Mouse (Mus musculus) naive thymus-derived CD4-positive, alpha-beta T cell, adult 2 months (primary cell): ENCODE results near the gene Clhc1.
"Not testable (repeated sequence)": the region's sequence is repeated elsewhere in the genome, so short reads cannot be mapped to it uniquely, and the experiment has no call there.

Experiments used
- DNase-seq: peaks from one replicate; pipeline ENCODE4 v3.0.0-alpha.2; 2011; ENCODE audit warnings: low read depth

Clhc1 gene

DNA sequence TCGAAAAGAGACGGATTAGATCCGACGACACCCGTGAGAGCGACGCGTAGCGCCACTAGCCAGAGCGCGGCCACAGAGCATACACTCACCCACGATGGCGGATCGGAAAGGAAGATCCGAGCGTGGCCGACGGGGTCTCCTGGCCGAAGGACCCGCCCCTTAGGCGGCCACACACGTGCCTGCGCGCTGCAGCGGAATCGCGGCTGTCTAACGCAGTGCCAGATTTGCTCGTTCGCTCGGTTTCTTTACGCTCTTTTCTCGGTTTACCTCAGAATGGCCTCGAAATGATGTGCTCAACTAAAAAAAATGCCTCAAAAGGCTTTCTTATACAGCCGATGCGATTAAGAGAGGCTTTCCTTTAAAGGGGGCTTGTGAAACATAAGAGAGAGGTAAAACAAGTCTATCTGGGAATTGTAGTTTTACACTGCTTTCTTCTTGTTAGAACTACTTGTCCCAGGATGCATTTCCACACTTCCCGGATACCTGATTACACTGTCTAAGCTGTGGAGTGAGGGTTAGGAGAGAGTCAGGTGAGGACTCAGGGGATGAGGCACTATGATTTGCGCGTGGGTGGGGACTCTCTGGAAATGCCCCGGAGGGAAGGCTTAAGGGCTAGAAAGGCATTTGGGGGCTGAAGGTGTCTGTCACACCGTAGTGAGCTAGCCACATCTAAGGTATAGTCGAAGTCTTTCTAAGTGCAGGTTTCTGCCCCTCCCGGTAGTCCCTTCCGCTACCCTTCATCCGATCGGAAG lies at the start of gene Clhc1, which contains the start of gene Rps27a:
Gene Clhc1, plus strand, starts transcription at position 199 of the 752 bp plus-strand sequence.
Gene Rps27a, minus strand, starts transcription at position 358 of the 752 bp plus-strand sequence.
- peak; percentile 97 for DNase-seq

DNA sequence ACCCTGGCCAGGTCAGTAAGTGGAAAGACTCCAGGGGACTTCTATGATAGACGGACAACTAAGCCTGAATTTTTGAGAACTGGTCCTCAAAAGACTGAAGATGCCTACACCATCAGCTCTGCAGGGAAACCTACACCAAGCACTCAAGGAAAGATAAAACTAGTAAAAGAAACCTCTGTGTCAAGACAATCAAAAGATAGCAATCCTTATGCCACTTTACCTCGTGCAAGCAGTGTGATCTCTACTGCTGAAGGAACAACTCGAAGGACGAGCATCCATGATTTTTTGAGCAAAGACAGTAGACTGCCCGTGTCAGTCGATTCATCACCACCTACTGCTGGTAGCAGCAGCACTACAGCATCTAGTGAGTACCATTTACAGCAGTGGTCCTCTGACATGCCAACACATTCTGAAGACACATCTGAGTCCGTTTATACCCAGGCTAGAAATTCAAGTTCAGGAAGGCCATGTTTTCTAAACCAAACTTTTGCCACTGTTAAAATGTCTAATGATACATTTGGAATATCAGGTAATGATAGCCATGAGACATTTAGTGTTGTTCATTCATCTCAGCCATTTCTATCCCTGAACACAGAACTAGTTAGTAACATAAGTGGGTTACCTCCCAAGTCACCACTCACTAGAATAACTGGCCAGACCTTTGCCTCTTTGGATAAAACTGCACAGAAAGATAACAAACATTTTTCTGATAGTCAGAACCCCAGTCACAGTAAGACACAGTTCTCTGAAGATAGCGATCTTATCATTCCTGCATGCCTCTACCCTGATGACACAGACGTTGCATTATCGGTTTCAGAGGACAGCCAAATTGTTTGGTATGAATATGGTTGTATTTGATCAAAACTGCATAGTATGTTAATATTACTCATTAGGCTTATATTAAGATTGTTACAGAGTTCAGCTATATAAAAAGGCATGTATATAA lies 43.5 kb upstream of the Clhc1 start:
- no peak for DNase-seq

DNA sequence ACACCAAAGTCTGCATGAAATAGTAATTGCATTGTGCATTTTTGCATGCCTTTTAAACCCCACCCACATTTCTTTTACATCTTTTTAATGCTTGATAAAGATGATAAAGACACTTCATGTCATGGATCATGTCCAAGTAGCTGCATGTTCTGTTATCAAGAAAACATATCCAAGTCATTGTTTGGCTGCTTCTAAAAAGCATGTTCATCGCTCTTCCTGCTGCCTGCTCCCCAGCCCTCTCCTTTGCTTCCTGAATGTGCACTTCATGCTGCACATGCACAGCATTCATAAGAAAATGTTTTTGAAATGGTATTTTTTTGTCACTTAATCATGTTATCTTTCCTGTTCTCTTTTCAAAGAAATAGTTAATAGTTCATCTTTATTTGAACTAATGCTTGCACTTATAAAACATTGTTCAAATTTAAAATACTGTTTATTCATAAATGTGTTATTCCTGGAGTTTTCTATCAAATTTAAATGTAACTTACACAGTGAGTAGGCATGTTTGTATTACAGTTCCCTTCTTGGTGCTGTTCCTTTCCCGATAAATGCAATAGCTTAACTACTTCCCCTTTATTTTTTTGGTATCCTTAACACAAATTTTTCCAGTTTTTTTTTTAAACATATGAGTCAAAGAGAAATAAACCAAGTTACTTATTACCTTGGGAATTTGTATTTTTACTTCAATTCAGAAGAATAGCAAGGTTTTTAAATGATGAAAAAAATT lies 42.7 kb upstream of the Clhc1 start:
- DNase-seq, result no peak

DNA sequence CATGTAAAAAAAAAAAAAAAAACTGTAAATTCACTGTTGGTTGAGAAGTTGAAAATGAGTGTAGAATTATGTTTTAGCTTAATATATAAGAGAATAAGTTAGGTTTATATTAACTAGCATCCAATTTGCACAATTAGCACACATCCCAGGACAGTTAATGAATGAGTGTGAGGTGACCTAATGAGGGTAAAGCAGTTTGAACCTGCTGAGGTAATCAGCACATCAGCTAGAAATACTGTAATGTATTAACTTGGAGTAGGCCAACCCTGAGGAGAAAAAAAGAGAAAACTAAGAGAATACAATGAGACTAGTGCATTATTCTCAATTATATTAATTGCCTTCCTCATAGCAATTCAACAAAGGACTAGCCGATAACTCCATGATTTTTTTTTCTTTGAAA lies 38.3 kb upstream of the Clhc1 start:
- no peak for DNase-seq

DNA sequence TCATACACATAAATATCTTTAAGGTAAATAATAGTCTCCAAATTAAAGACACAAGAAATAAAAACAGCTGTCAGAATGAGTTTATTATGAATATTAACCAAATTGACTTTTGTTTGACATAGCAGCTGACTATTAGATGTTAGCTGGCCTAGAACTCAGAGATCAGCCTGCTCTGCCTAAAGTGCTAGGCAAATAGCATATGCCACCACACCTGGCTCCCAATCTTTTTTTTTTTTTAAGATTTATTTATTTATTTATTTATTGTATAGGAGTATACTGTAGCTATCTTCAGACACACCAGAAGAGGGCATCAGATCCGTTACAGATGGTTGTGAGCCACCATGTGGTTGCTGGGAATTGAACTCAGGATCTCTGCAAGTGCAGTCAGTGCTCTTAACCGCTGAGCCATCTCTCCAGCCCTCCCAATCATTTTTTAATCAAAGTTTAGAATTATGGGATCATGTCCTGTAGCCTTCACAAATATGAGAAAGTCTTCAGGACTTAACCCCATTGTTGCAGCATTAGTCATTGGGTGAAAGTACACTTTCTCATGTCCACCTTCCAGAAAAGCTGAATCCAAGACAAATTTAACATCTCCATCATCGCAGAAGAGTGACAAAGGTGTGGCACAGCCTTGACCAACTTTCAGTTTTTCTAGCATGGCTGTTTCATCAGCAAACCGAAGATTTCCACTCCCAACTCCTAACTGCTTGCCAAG lies 34.8 kb upstream of the Clhc1 start:
- DNase-seq, result no peak

DNA sequence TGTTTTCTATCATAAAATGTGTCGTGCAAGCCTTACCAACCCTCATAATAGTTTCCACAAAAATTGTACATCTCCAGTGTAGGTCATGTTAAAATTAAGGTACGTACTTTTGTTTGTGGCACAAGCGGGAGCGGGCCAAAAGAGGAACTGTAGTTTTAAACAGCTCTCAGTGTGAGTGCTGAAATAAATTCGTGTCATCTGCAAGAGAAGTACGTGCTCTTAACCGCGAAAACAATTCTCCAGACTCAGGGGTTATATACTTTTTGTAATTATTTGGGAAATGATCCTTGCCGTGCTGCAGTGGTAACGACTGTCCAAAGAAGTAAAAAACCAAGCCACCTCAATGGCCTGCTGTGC lies 33.4 kb upstream of the Clhc1 start:
- DNase-seq, result no peak

DNA sequence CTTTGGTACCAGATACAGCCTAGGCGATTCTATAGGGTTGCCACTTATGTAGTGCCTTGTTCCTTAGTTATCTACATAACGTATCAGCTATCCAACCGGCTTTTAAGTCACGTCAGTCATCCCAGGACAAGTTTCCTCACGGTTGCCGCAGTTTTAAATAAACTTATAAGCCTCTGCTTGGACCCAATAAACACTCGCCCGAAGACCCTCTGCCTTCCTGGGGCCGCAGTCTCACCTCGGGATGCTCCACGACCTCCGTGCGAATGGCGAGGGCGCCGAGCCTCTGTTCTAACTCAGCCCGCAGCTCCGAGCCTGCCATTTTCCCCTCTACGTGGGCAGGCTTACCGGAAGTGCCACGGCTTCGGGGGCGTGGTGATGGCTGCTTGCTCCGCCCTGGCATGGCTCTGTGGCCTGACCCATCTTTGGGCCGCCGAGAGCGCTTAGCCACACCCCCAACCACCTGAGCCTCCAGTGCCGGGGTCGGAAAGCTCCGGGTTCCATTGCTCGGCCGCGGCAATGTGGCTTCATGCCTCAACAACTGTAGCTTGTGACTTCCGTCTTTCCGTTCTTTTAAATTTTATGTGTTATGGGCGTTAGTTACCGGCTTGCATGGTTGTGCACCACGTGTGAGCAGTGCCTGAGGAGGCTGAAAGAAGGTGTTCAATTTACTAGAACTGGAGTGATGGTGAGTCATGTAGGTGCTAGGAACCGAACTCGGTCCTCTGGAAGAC lies 32.9 kb upstream of the Clhc1 start, which contains the start of gene Prorsd1:
Gene Prorsd1, minus strand, starts transcription at position 352 of the 731 bp plus-strand sequence.
- peak; percentile 95 for DNase-seq

DNA sequence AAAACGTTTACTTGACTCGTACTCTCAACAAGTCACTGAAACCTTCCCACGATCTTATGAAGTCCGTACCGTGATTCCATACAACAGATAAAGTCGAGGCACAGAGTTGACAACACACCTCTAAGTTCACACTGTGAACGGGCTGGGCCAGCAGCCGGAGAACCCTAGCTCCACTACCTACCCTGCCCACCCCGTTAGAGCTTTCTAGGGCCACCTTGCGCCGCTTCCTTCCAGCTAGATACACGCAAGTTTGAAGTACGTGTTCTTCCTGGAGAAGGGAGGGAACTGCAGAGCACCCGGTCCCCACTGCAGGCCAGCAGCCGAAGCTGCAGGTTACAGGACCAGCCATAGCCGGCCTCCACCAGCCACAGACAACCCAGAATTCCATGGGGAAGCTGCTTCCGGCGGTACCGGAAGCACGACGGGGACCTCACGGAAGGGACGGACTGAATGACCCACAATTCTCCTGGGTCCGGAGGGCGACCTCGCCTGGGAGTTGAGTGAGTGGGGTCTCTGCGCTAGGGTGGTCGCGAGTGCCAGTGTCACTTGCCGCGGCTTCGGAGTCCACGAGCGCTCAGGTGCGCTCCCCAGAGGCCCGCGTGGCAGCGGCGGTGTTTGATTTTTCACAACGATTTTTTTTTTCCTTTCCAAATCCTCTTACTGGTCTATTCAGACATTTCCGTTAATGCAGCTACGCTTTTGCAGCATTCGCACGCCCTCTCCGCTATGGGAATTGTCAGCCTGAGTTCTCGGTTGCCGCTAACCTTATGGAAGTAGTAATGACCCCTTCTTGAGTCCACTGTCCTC lies 21.6 kb upstream of the Clhc1 start, which contains the start of gene Mtif2:
Gene Mtif2, plus strand, starts transcription at position 421 of the 807 bp plus-strand sequence.
- peak; percentile 68 for DNase-seq

DNA sequence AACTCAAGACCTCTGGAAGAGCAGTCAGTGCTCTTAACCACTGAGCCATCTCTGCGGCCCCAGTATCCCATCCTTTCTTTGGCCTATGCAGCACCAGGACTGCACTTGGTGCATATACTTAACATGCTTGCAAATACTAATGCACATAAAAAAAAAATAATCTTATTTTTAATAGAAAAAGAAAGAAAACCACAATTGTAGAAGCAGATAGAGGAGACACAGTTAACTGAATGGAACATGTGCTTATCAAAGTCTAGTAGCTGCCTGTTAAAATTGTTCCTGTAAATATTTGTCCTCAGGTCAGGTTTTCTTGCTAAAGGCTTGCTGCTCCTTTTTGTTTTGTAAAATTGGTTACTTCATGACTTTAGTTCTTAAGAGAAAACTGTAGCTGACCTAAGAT lies 9.5 kb upstream of the Clhc1 start:
- DNase-seq, result no peak

DNA sequence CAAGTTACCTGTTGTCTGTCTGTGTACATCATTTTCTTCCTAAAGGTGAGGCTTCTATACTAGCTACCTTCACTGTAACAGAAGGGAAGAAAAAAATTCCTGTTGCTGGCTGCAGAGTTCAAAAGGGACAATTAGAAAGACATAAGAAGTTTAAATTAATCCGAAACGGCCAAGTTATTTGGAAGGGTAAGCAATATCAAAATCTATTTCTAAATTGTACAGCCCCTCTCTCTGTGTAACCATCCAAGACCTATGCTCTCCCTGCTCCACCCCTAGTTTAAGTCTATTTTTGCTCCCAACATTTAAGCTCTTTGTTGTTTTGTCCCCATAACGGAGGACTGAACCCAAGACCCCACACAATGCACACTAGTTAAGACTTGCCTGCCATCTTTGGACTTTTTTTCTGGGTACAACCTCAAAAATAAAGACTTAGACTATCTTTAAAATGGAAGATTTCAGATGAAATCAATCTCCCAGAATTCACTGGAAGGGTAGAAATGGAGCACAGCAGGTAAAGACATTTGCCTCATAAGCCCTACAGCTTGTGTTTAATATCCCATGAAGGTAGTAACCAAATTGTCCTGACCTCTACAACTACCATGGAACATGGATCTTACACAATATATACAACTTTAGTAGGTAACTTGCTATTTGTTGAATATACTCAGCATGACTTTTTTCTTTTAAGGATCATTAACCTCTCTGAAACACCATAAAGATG lies 3.4 kb upstream of the Clhc1 start:
- DNase-seq, result no peak

DNA sequence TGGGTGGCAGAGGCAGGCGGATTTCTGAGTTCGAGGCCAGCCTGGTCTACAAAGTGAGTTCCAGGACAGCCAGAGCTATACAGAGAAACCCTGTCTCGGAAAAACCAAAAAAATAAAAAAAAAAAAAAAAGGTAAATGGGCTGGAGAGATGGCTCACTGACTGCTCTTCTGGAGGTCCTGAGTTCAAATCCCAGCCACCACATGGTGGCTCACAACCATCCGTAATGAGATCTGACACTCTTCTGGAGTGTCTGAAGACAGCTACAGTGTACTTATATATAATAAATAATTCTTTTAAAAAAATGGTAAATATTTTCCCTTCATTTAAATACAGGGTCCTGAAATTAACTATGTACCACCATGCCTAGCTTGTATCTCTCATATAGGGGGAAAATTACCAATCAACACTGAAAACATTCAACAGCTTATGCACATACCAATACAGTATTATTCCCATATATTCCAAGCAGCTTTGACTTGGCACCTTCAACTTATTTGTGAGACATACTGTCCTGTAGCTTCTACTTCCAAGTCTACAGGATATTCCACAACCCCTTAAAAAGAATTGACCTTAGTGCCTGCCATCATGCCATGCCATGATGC lies 2.5 kb upstream of the Clhc1 start:
- not testable (repeated sequence) for DNase-seq

DNA sequence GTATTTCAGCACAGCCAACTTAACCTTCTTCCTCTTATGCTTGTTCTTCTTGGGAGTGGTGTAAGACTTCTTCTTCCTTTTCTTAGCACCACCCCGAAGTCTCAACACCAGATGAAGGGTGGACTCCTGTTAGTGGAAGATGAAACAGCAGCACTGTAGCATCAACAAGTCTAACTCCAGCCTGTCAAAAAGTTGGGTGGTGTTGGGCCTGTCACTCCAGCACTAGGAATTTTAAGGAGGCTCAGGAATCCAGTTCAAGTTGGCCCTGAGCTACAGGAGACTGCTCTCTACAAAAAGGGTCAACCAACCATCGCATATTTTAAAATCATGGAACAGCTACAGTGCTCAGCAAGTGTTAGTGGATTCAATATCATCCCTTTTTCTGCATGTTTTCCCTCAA lies 1.5 kb upstream of the Clhc1 start:
- not testable (repeated sequence) for DNase-seq

DNA sequence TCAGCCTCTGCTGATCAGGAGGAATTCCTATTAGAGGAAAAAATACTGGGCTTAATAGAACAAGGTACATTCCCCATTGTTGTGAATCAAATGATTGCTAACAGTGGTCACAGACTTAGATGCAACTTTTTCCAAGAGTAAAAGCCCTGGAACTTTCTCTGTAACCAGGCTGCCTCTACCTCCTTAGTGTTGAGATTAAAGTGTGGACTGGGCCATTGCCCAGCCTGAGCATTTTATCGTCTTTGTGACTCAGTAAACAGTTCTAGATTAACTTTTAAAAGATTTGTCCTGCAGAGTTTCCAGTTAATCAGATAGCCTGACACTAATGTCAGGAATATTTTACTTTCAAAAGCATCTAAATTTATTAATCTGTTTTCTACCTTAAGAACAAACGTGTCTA lies 988 bp upstream of the Clhc1 start:
- no peak for DNase-seq

DNA sequence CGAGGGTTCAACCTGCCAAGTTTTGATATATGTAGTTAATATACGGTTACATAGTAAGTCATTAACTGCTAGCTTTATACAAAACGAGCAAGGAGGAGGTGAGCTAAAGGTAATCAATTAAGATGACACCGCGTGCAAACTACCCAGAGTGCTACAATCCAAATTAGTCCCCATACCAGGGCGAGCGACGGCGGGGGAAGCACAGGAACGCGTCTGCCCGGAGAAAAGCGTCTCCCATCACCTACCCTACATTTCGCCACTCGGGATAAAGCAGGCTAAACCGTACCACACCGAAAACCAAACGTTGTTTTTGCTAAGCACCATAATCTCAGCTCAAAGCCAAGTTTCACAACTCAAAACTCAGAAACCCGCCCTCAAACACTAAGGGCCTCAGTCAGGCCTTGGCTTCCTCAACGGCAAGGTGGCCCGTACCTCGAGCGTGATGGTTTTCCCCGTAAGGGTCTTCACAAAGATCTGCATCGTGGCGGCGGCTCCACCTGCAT lies 450 bp upstream of the Clhc1 start:
- no peak for DNase-seq

DNA sequence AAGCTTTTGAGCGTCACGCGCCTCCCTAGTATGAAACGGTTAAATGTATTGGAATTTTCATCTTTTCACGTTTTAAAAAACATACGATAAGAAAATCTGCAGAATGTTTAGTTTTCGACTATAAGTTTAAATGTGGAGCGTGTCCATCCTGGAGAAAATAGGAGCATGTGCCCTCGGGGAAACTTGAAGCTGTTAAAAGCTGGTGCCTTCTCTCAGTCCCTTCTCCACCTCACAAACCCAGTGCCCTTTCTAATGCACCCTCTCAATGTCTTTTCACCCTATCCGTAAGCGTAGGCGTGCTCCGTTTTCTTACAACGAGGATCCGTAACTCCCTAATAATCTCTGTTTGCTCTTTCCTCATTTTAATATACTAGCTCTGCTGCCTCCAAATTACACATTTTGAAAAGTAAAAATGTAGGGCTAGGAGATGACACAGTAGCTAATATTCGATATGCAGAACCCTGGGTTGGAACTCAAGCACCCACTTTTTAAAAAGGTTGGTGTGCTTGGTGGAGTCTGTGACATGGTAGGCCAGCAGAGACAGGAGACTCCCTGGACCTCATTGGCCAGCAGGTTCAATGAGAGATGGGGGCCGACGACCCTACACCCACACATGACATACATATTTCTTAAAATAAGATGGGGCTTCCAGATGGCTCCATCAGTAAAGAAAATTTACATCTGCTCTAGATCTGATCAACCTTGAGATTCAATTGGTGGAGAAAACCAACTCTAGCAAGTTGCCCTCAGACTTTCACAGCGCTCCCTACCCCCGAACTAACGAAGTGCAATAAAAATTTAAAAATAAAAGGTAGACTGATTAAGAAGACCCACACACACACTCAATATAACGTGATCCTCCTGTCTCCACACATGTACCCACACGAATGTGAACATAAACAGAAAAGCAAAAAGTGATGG lies 1.0 kb downstream of the Clhc1 start:
- no peak for DNase-seq

DNA sequence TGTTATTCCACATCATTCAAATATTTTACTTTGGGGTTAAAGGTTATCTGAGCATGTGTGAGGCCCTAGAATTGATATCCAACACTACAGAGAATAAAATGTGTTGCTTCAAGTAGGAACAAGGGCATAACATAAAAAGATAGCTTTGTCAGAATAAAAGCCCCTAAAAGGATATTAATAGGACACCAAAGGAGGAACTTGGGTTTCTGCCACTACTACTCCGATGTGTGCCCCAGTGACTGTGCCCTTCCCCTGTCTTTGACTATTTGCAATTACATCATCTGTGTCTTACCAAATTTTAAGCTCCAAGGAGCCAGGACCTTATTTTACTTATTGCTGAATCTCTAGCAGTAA lies 1.7 kb downstream of the Clhc1 start:
- DNase-seq, result no peak

DNA sequence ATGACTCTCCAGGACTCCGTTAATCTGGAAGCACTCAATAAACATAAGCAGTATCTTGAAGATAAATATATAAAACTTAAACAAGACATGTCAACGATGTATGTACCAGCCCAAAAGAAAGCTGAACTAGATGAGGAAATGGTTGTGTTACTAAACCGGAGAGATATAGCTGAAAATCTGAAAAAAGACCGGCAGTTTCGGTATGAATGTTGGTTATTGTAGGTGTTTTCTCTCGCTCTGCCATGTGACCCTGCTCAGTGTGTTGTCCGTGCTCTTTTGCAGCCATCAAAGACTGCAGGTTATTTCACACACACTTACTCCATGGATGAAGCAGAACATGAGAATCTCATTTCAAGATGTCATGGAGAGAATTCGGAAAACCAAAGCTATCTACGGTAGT lies 12.7 kb downstream of the Clhc1 start:
- no peak for DNase-seq

DNA sequence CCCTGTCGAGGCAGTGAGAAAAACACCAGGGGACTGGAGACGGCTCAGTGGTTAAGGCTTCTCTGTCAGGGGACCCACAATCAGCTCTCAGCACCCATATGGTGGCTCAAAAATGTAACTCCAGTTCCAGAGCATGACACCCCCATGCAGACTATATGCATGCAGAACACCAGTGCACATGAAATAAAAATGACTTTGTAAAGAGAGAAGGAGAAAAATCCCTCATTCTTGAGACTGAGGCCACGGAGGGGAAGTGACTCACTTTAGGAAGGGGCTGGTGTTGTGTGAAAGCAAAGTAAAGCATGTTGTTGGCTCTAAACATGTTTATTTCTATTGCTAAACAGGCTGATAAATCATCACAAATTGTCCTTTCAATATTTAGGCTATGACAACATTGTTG lies 13.2 kb downstream of the Clhc1 start:
- no peak for DNase-seq
